ENCODE assay signal across 10 mouse cellular contexts in genomic region chr11:24083076-24083405, GRCm38 (mm10). TPM values are rescaled to one million over a fixed set of nuclear protein-coding genes. Genes with fewer than 3 reads are reported as not detected.
DNase-seq lines count a peak whose midpoint lies in the region; ATAC-seq and TF ChIP-seq lines count a peak whose summit lies in the region.
"Had no signal": no experiment of that assay in that cellular context is flagged by ENCODE, and none has a peak within 500 bp of the region (broad histone marks: within the 10 kb centered on the region; RNA-seq: fewer than 3 reads in every experiment).

No protein-coding gene starts in this region.

- H3K27ac ChIP-seq in heart, embryonic 11.5 days (ENCODE audit: low read depth, low read length), result no peak overlapping the region
- peak overlapping the region; percentile 100 for H3K27ac ChIP-seq in hindbrain, embryonic 13.5 days
- H3K27ac ChIP-seq in liver, embryonic 16.5 days (ENCODE audit: low read length), result 0 out of 2 replicates have a peak overlapping the region, but pooled peaks have one; percentile 1

- ATAC-seq in heart, embryonic 11.5 days (replicated peaks; ENCODE audit: insufficient number of reproducible peaks, low FRiP score, low TSS enrichment), result no peak
- ATAC-seq in hindbrain, embryonic 13.5 days (ENCODE audit: low FRiP score), result no peak
- ATAC-seq in liver, embryonic 16.5 days (ENCODE audit: low read depth), result no peak
- ATAC-seq: lung, postnatal 0 days had no signal

- no peaks in the 10 kb centered on the region; the same call in 1 of the 2 replicates for H3K27me3 ChIP-seq in heart, embryonic 11.5 days (ENCODE audit: control insufficient read depth, insufficient read depth, low read length)
- H3K27me3 ChIP-seq in hindbrain, embryonic 13.5 days, result no peaks in the 10 kb centered on the region
- no peaks in the 10 kb centered on the region; the same call in 1 of the 2 replicates for H3K27me3 ChIP-seq in liver, embryonic 16.5 days (ENCODE audit: control insufficient read depth, insufficient read depth, low read depth, low read length)

- H3K4me3 ChIP-seq in heart, embryonic 11.5 days (ENCODE audit: low read depth, low read length), result no peak overlapping the region
- H3K4me3 ChIP-seq in hindbrain, embryonic 13.5 days, result peak overlapping the region; percentile 86
- H3K4me3 ChIP-seq in liver, embryonic 16.5 days (ENCODE audit: low read depth, low read length), result peak overlapping the region; percentile 45

- TF ChIP-seq CTCF in brain, embryonic 14.5 days (IDR thresholded peaks at IDR 0.05; ENCODE audit: borderline replicate concordance, extremely low read depth, insufficient read depth, insufficient read length), result no peak

- H3K4me1 ChIP-seq in heart, embryonic 11.5 days (ENCODE audit: control insufficient read depth, insufficient read depth, low read length), result peaks cover 12% of the 10 kb centered on the region
- H3K4me1 ChIP-seq in hindbrain, embryonic 13.5 days (replicated peaks), result peaks cover 52% of the 10 kb centered on the region
- H3K4me1 ChIP-seq in liver, embryonic 16.5 days (ENCODE audit: control insufficient read depth, low read depth, low read length), result peaks cover 22% of the 10 kb centered on the region

- peaks cover 4% of the 10 kb centered on the region; the same call in 1 of the 2 replicates for H3K36me3 ChIP-seq in heart, embryonic 11.5 days (ENCODE audit: control insufficient read depth, insufficient read depth, low read length)
- peaks cover 27% of the 10 kb centered on the region for H3K36me3 ChIP-seq in hindbrain, embryonic 13.5 days
- peaks cover 12% of the 10 kb centered on the region; the same call in 1 of the 2 replicates for H3K36me3 ChIP-seq in liver, embryonic 16.5 days (ENCODE audit: control insufficient read depth, insufficient read depth)

- no peak for TF ChIP-seq POLR2A in brain, embryonic 14.5 days (IDR thresholded peaks at IDR 0.05; ENCODE audit: borderline replicate concordance, extremely low read depth, insufficient read depth, insufficient read length, poor library complexity, severe bottlenecking)

- WGBS in heart, embryonic 11.5 days (ENCODE audit: insufficient replicate concordance), result 32% methylated on average over 1 of the region's 1 CpGs
- WGBS in hindbrain, embryonic 13.5 days, result 37% methylated on average over 1 of the region's 1 CpGs
- WGBS in liver, embryonic 16.5 days (ENCODE audit: insufficient replicate concordance), result 32% methylated on average over 1 of the region's 1 CpGs

- no peak overlapping the region for H3K9ac ChIP-seq in heart, embryonic 11.5 days (ENCODE audit: low read depth, low read length)
- peak overlapping the region; percentile 75 for H3K9ac ChIP-seq in hindbrain, embryonic 13.5 days
- H3K9ac ChIP-seq in liver, embryonic 16.5 days (ENCODE audit: low read depth, low read length), result peak overlapping the region; percentile 29

- no peak for DNase-seq in heart, adult 18-20 months
- DNase-seq in brain, embryonic 14.5 days (ENCODE audit: low read depth), result peak; percentile 59
- DNase-seq in cerebellum, postnatal 25 days, result no peak
- no peak for DNase-seq in spleen, postnatal 4 days (ENCODE audit: low spot score in 2 of 2)
- DNase-seq in urinary bladder, postnatal 10 days (ENCODE audit: low spot score), result no peak
- DNase-seq: kidney, postnatal 25 days had no signal

- peak overlapping the region; percentile 17 for H3K4me2 ChIP-seq in heart, embryonic 11.5 days
- peak overlapping the region; percentile 99 for H3K4me2 ChIP-seq in hindbrain, embryonic 13.5 days
- peak overlapping the region; percentile 52 for H3K4me2 ChIP-seq in liver, embryonic 16.5 days (ENCODE audit: low read depth, low read length)

- H3K9me3 ChIP-seq in heart, embryonic 11.5 days (replicated peaks; ENCODE audit: control insufficient read depth, low read length), result no peaks in the 10 kb centered on the region
- no peaks in the 10 kb centered on the region for H3K9me3 ChIP-seq in hindbrain, embryonic 13.5 days
- H3K9me3 ChIP-seq in liver, embryonic 16.5 days (replicated peaks; ENCODE audit: control insufficient read depth, low read length), result no peaks in the 10 kb centered on the region

RNA-seq across cellular contexts. Expression of gene Bcl11a, which starts 5.2 kb away (rescaled TPM):
- 19.1 and 21.7 TPM in 2 replicates for polyA plus RNA-seq in heart, embryonic 11.5 days (2014; fragmentation: Nextera tagmentation; extraction: Ambion mirVana)
- 1 to 10 TPM; 2.1 to 2.6 TPM for total RNA-seq in heart, adult 18-20 months (2021)
- polyA plus RNA-seq in brain, embryonic 14.5 days (2012; rRNA removed), result 70.1 and 88.6 TPM in 2 replicates
- 116 and 129 TPM in 2 replicates for polyA plus RNA-seq in hindbrain, embryonic 13.5 days (2015; fragmentation: Nextera tagmentation; extraction: Ambion mirVana)
- 17.7 and 20.9 TPM in 2 replicates for polyA plus RNA-seq in liver, embryonic 16.5 days (2015; fragmentation: Nextera tagmentation; extraction: Ambion mirVana)

RNA-seq across cellular contexts. Expression of gene A830031A19Rik, which starts 8.2 kb away (rescaled TPM):
- not detected in 2 replicates for polyA plus RNA-seq in heart, embryonic 11.5 days (2014; fragmentation: Nextera tagmentation; extraction: Ambion mirVana)
- not detected for total RNA-seq in heart, adult 18-20 months (2021)
- polyA plus RNA-seq in brain, embryonic 14.5 days (2012; rRNA removed), result 0.15 and 0.16 TPM in 2 replicates
- 0.23 TPM in 1 of 2 replicates, not detected in the other for polyA plus RNA-seq in hindbrain, embryonic 13.5 days (2015; fragmentation: Nextera tagmentation; extraction: Ambion mirVana)
- polyA plus RNA-seq in liver, embryonic 16.5 days (2015; fragmentation: Nextera tagmentation; extraction: Ambion mirVana), result not detected in 2 replicates
- polyA plus RNA-seq: lung, postnatal 0 days had no signal

Comparison
In these comparisons a context has a peak if more than half of its experiments do, and no peak if none do; other contexts are left out.
1. H3K4me2 ChIP-seq: peak in every context shown above with its lines; median percentile 99 in hindbrain, embryonic 13.5 days; 52 in liver, embryonic 16.5 days; 17 in heart, embryonic 11.5 days.